Mouse (Mus musculus) brain, embryonic 14.5 days (tissue): ENCODE measurements around the gene 1700012B07Rik.

Experiments used
- CTCF ChIP-seq: fragments of 200-500 bp; IDR thresholded peaks from 2 replicates; pipeline ENCODE4 v1.5.1; 2012; ENCODE audit warnings: inconsistent platforms, mild to moderate bottlenecking, moderate library complexity, borderline replicate concordance; ENCODE audit not compliant: insufficient read depth, insufficient read length; ENCODE audit errors: extremely low read depth
- POLR2A ChIP-seq: fragments of 200-500 bp; IDR thresholded peaks from 2 replicates; pipeline ENCODE4 v1.6.1; 2012; ENCODE audit warnings: mild to moderate bottlenecking, inconsistent platforms, borderline replicate concordance; ENCODE audit not compliant: poor library complexity, insufficient read depth, insufficient read length, severe bottlenecking; ENCODE audit errors: extremely low read depth

- TF ChIP-seq CTCF, result no peak
- no peak for TF ChIP-seq POLR2A
Observed at GRCm38 (mm10) chr11:109876767-109877166, 48.9 kb upstream of the 1700012B07Rik start.
